Mouse (Mus musculus) intestine, embryonic 16.5 days (tissue): ENCODE measurements at regions not wholly inside any gene's neighbourhood (a gene's known extent, or its start where the extent isn't known, plus 50 kb on each side); places are given as distances from the start of the nearest gene placed in this dataset.

Source experiments
- ATAC-seq: fragments of 200-750 bp; cut with Nextera tagmentation; 2 replicates; pipeline ENCODE4 v1.8.0; 2017; ENCODE audit warnings: moderate TSS enrichment, moderate library complexity
- H3K27ac ChIP-seq: fragments of 300-500 bp; sonication (generic); 2 replicates; pipeline ENCODE4 v1.5.1; 2014; ENCODE audit warnings: mild to moderate bottlenecking, low read length
- H3K27me3 ChIP-seq: fragments of 300-500 bp; sonication (generic); replicated peaks from 2 replicates; pipeline ENCODE4 v1.6.1; 2014; ENCODE audit warnings: low read length, control low read depth, mixed read lengths; ENCODE audit not compliant: control insufficient read depth, insufficient read depth
- H3K36me3 ChIP-seq: fragments of 300-500 bp; sonication (generic); 2 replicates; pipeline ENCODE4 v1.6.1; 2014; ENCODE audit warnings: low read length, control low read depth; ENCODE audit not compliant: control insufficient read depth, insufficient read depth
- H3K4me1 ChIP-seq: fragments of 300-500 bp; sonication (generic); 2 replicates; pipeline ENCODE4 v1.6.1; 2014; ENCODE audit warnings: low read length, control low read depth, mixed read lengths; ENCODE audit not compliant: control insufficient read depth, insufficient read depth
- H3K4me2 ChIP-seq: fragments of 300-500 bp; sonication (generic); 2 replicates; pipeline ENCODE4 v1.6.1; 2014; ENCODE audit warnings: low read depth, low read length, control low read depth
- H3K4me3 ChIP-seq: fragments of 300-500 bp; sonication (generic); 2 replicates; pipeline ENCODE4 v1.5.1; 2014; ENCODE audit warnings: mild to moderate bottlenecking, low read length
- H3K9ac ChIP-seq: fragments of 300-500 bp; sonication (generic); 2 replicates; pipeline ENCODE4 v1.6.1; 2014; ENCODE audit warnings: low read depth, low read length
- H3K9me3 ChIP-seq: fragments of 300-500 bp; sonication (generic); 2 replicates; pipeline ENCODE4 v1.6.1; 2016; ENCODE audit warnings: low read length, control low read depth; ENCODE audit not compliant: control insufficient read depth
- WGBS: fragments of 180-500 bp; shearing (Covaris S2); extraction: QIAGEN DNeasy Blood & Tissue Kit; methylation state at CpG from one replicate; pipeline ENCODE4 v1.1.7; 2014; 5-methylcytosine and 5-hydroxymethylcytosine counted together

- H3K27ac ChIP-seq, result no peak overlapping the region
- WGBS, result 7% methylated on average over 4 of the region's 4 CpGs
- H3K4me2 ChIP-seq, result no peak overlapping the region
- H3K4me3 ChIP-seq, result no peak overlapping the region
- no peaks in the 10 kb centered on the region for H3K36me3 ChIP-seq
- no peak for ATAC-seq
- no peaks in the 10 kb centered on the region for H3K4me1 ChIP-seq
- no peaks in the 10 kb centered on the region for H3K9me3 ChIP-seq
- H3K9ac ChIP-seq, result no peak overlapping the region
- no peaks in the 10 kb centered on the region for H3K27me3 ChIP-seq
Measured at GRCm38 (mm10) chr2:73965595-73965994, 54.5 kb upstream of the Atp5g3 start.
